Mouse (Mus musculus) neural tube, embryonic 13.5 days (tissue): ENCODE results near the gene Gm49396. TPM values are rescaled to one million over a fixed set of nuclear protein-coding genes. Genes with fewer than 3 reads are reported as not detected.

ENCODE experiments used
- ATAC-seq: fragments of 200-750 bp; cut with Nextera tagmentation; 2 replicates; pipeline ENCODE4 v1.8.0; 2017; ENCODE audit warnings: low read depth, mild to moderate bottlenecking, moderate TSS enrichment, moderate library complexity
- H3K27ac ChIP-seq: fragments of 300-500 bp; sonication (generic); replicated peaks from 2 replicates; pipeline ENCODE4 v1.5.1; 2015; ENCODE audit warnings: moderate library complexity, mild to moderate bottlenecking, inconsistent platforms
- H3K27me3 ChIP-seq: fragments of 300-500 bp; sonication (generic); 2 replicates; pipeline ENCODE4 v1.6.1; 2015; ENCODE audit warnings: mild to moderate bottlenecking, inconsistent platforms
- H3K36me3 ChIP-seq: fragments of 300-500 bp; sonication (generic); 2 replicates; pipeline ENCODE4 v1.6.1; 2015; ENCODE audit warnings: mild to moderate bottlenecking, inconsistent platforms
- H3K4me1 ChIP-seq: fragments of 300-500 bp; sonication (generic); replicated peaks from 2 replicates; pipeline ENCODE4 v1.6.1; 2015; ENCODE audit warnings: inconsistent platforms
- H3K4me2 ChIP-seq: fragments of 300-500 bp; sonication (generic); 2 replicates; pipeline ENCODE4 v1.6.1; 2015; ENCODE audit warnings: inconsistent platforms, mild to moderate bottlenecking, moderate library complexity
- H3K4me3 ChIP-seq: fragments of 300-500 bp; sonication (generic); 2 replicates; pipeline ENCODE4 v1.5.1; 2015; ENCODE audit warnings: mild to moderate bottlenecking, inconsistent platforms
- H3K9ac ChIP-seq: fragments of 300-500 bp; sonication (generic); 2 replicates; pipeline ENCODE4 v1.6.1; 2015; ENCODE audit warnings: moderate library complexity, mild to moderate bottlenecking, inconsistent platforms
- H3K9me3 ChIP-seq: fragments of 300-500 bp; sonication (generic); 2 replicates; pipeline ENCODE4 v1.6.1; 2016; ENCODE audit warnings: inconsistent platforms
- WGBS: fragments of 180-500 bp; shearing (Covaris S2); methylation state at CpG from one replicate; pipeline ENCODE4 v1.1.7; 2015; 5-methylcytosine and 5-hydroxymethylcytosine counted together
- polyA plus RNA-seq: library from polyadenylated mRNA; unstranded; fragments of >200 nt; fragmentation: Nextera tagmentation; extraction: Ambion mirVana; gene quantifications from 2 replicates; pipeline ENCODE4 v1.2.1, GENCODE M21; 2015

The Gm49396 gene
- polyA plus RNA-seq, 1 experiment from 2014 or later, result 14.5 TPM

DNA sequence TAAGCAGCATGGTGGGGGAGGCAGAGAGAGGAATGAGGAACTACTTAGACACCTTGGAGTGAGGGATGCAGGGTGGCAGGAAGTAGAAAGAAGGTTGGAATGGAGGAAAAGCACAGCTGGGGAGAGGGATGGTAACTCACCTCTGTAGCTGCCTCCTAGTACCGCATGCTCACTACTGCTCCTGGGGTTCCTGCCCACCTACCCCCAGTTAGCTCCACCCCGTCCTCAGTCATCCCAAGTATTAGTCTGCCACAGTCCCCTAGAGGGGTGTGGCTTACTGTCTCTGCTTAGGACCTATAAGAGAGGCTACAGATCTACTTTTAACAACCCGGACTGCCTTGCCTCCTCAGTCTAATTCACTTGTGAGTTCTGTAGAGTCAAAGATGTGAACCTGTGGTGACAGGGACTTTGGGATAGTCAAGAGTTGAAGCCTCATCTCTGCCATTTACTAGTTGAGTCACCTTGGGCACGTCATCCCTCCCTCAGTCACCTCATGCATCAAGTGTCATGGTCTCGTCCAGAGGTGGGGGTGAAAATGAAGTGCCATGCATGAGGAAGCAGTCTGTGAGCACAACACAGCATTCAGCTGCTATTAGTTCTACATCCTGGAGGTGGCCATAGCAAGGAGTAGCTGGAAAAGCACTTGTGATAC lies 29.8 kb downstream of the Gm49396 start:
- Histone ChIP-seq H3K4me2 (no peak overlapping the region), H3K4me3 (no peak overlapping the region), H3K36me3 (no peaks in the 10 kb centered on the region), H3K9ac (0 out of 2 replicates have a peak overlapping the region, but pooled peaks have one; percentile 26), H3K27me3 (no peaks in the 10 kb centered on the region; the same call in 1 of the 2 replicates), H3K27ac (no peak overlapping the region), H3K9me3 (no peaks in the 10 kb centered on the region), H3K4me1 (peaks cover 8% of the 10 kb centered on the region)
- no peak for ATAC-seq
- 64% methylated on average over 5 of the region's 5 CpGs for WGBS

DNA sequence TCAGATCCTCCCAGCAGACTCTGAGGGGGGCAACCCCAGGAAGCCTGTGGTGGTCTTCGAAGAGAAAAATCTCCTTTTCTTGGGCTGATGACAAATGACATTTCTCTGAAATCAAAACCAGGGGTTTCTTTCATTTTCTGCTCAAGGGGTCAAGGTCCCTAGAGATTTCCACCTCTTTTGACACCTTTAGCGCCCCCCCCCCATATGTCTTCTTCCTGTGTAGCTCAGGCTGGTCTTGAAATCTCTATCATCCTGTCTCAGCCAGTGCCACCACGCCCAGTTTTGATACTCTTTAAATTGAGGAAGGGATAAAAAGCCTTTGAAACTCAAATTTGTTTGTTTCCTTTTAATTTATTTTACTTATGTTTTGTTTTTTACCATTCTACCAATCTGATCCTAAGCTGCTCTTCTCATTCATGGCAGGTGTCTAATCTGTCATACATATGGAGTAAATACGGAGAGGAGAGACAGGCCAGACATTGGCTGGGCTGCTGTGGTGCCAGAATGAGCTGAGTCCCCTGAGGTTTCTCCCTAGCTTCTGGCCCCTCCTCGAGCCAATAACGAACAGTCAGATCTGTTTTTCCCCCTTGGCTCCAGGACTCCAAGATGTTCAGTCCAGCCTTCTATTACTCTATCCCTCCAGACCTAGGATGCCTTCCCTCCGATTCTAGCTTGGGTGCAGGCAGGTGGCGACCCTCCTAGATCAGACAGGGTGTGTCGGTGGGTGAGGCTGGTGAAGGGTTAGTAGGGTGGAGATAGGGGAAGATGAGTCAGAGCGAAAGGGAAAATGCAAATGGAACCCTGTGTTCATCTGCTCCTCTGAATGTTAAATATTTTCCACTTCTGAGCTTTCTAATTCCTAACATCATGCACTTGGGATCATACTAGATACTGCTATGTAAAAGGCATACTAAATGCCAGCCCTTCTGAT lies 30.7 kb downstream of the Gm49396 start:
- Histone ChIP-seq H3K27me3 (no peaks in the 10 kb centered on the region; the same call in 1 of the 2 replicates), H3K27ac (no peak overlapping the region), H3K4me2 (no peak overlapping the region), H3K9ac (0 out of 2 replicates have a peak overlapping the region, but pooled peaks have one; percentile 26), H3K9me3 (no peaks in the 10 kb centered on the region), H3K36me3 (no peaks in the 10 kb centered on the region), H3K4me1 (peaks cover 8% of the 10 kb centered on the region), H3K4me3 (no peak overlapping the region)
- 70% methylated on average over 10 of the region's 10 CpGs for WGBS
- ATAC-seq, result no peak

DNA sequence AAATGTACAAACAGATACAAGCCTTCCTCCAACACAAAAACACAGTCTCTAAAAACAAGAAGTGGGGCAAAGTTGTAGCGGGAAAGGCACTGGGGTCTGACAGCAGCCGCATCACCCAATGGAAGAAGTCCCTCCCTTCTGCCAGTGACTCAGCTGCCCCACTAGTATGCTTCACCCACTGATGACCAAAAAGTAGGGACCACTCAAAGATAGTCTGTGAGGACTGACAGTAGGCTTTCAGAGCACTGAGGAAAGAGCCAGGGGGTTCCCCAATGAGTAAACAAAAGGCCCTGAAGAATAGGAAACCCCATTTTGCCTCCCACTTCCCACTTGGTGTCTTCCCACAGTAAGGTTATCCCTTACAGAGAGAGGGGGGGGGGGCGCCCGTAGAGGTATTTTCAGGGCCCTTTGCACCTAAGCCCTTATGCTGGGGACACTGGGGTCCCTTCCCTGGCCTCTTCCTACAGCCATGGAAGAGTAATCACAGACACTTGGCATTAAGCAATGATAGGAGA lies 31.4 kb downstream of the Gm49396 start:
- Histone ChIP-seq H3K4me1 (peaks cover 8% of the 10 kb centered on the region), H3K4me3 (no peak overlapping the region), H3K9ac (no peak overlapping the region), H3K9me3 (no peaks in the 10 kb centered on the region), H3K27me3 (no peaks in the 10 kb centered on the region; the same call in 1 of the 2 replicates), H3K4me2 (no peak overlapping the region), H3K27ac (no peak overlapping the region), H3K36me3 (no peaks in the 10 kb centered on the region)
- WGBS, result 64% methylated on average over 4 of the region's 4 CpGs
- ATAC-seq, result no peak

DNA sequence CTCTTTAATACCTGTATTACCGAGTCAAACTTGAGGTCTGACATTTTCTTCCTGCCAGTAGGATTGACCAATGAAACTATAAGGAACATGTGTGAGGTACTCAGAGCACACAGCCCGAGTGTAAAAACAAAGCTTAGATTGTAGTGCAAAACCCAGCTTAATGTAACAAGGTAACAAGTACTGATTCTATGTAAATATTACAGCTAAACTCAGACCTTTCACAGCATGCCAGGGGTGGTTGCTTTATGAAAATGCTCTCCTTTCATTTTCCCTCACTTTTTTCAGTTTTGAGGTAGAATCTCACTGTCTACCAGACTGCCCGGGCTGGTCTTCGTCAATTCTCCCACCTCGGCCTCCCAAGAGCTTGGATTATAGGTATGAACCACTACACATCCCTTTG lies 32.9 kb downstream of the Gm49396 start:
- Histone ChIP-seq H3K36me3 (no peaks in the 10 kb centered on the region), H3K4me1 (peaks cover 10% of the 10 kb centered on the region), H3K9me3 (no peaks in the 10 kb centered on the region), H3K9ac (no peak overlapping the region), H3K4me2 (no peak overlapping the region), H3K27me3 (no peaks in the 10 kb centered on the region; the same call in 1 of the 2 replicates), H3K4me3 (no peak overlapping the region), H3K27ac (no peak overlapping the region)
- ATAC-seq, result no peak
- 82% methylated on average over 5 of the region's 5 CpGs for WGBS

DNA sequence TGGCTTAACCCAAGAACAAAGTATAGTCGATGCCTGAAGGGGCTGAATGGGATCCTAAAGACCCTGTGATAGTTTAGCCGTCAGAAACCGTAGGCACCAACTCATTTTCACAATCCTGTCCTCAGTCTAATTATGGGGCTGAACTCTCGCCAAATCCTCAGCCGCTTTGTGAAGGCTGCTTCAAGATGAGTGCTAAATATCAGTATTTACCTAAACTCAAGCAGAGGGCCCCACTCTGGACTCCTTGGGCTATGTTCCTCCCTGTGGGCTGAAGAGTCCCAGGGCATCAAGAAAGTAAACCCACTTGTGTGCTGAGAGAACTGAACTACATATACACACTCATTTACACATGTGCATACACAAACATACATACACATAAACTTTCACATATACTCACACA lies 33.7 kb downstream of the Gm49396 start:
- Histone ChIP-seq H3K9me3 (no peaks in the 10 kb centered on the region), H3K4me2 (no peak overlapping the region), H3K27ac (no peak overlapping the region), H3K9ac (no peak overlapping the region), H3K27me3 (no peaks in the 10 kb centered on the region; the same call in 1 of the 2 replicates), H3K4me1 (peaks cover 10% of the 10 kb centered on the region), H3K4me3 (no peak overlapping the region), H3K36me3 (no peaks in the 10 kb centered on the region)
- ATAC-seq, result no peak
- WGBS, result 75% methylated on average over 5 of the region's 5 CpGs

DNA sequence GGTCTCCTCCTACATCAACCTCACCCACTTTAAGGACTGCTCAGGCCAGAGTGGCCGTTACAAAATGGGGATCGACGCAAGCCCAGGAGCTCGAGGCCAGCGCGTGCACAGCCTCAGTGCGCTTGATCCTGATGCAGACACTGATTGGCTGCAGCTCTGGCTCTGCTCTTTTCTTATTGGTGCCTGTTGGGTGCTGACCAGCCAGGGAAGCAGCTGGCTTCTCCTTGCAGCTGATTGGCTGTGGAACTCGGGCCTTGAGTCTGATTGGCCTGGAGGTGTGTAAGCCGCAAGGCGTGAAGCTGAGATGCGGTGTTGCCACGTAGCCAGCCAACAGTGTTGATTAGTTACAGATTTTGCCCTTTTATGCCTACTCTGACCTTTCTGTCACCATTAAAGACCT lies 35.6 kb downstream of the Gm49396 start, which contains the start of gene Zbtb32:
Gene Zbtb32 (minus strand): TSS at position 124 of the 400 bp plus-strand sequence.
- Histone ChIP-seq H3K4me3 (peak within 1 kb of the TSS; percentile 4; the same call in 1 of the 2 replicates), H3K36me3 (no peaks in the 10 kb centered on the region), H3K9ac (0 out of 2 replicates have a peak within 1 kb of the TSS, but pooled peaks have one; percentile 10), H3K27ac (peak within 1 kb of the TSS; percentile 71), H3K9me3 (no peaks in the 10 kb centered on the region), H3K4me1 (peaks cover 10% of the 10 kb centered on the region), H3K27me3 (no peaks in the 10 kb centered on the region; the same call in 1 of the 2 replicates), H3K4me2 (peak within 1 kb of the TSS; percentile 45)
- no peak for ATAC-seq
- 93% methylated on average over 12 of the region's 12 CpGs for WGBS

DNA sequence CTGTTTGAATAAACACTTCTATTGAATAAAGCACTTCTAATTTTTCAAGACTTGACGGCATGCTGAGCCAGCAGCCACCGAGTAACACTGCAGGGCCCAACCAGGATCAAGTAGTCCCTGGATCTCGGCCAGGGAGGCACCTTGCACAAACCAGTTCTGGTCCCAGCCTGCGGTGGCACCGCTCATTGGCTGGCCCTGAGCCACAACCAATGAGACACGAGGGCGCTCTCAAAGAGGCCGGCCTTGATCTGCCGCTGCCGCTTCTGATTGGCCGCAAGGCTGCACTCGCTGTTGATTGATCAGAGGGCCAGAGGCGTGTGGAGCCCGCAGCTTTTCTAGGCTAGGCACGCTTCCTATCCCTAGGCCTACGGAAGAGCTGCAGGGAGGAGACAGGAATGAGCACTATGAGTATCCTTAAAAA lies 36.8 kb downstream of the Gm49396 start:
- Histone ChIP-seq H3K4me2 (peak overlapping the region; percentile 45), H3K9ac (peak overlapping the region; percentile 50; the same call in 1 of the 2 replicates), H3K4me1 (peaks cover 10% of the 10 kb centered on the region), H3K36me3 (no peaks in the 10 kb centered on the region), H3K9me3 (no peaks in the 10 kb centered on the region), H3K27ac (peak overlapping the region; percentile 71), H3K27me3 (no peaks in the 10 kb centered on the region; the same call in 1 of the 2 replicates), H3K4me3 (peak overlapping the region; percentile 4; the same call in 1 of the 2 replicates)
- peak; percentile 99 for ATAC-seq
- 2% methylated on average over 16 of the region's 16 CpGs for WGBS

DNA sequence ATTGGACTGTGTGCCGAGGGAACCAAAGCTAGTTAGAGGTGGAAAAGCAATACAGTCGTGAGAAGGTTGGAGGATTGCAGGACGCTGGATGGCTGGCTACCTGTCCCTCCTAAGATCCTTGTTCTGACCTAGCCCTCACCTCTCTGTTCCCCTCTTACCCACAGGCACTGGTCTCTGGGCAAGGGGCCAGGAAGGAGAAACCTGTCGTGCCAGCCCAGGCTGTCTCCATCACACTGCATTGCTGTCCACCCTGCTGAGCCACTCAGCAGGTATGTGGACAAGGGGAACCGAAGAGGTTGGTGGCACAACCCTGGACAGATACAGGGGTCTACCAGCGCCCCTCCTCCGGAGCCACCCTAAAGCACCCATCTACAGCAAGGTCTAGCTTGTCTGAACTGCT lies 37.5 kb downstream of the Gm49396 start:
- Histone ChIP-seq H3K9ac (peak overlapping the region; percentile 50; the same call in 1 of the 2 replicates), H3K36me3 (no peaks in the 10 kb centered on the region), H3K4me1 (peaks cover 10% of the 10 kb centered on the region), H3K4me3 (no peak overlapping the region), H3K9me3 (no peaks in the 10 kb centered on the region), H3K27me3 (no peaks in the 10 kb centered on the region; the same call in 1 of the 2 replicates), H3K4me2 (peak overlapping the region; percentile 45; the same call in 1 of the 2 replicates), H3K27ac (peak overlapping the region; percentile 56)
- WGBS, result 73% methylated on average over 7 of the region's 7 CpGs
- no peak for ATAC-seq

DNA sequence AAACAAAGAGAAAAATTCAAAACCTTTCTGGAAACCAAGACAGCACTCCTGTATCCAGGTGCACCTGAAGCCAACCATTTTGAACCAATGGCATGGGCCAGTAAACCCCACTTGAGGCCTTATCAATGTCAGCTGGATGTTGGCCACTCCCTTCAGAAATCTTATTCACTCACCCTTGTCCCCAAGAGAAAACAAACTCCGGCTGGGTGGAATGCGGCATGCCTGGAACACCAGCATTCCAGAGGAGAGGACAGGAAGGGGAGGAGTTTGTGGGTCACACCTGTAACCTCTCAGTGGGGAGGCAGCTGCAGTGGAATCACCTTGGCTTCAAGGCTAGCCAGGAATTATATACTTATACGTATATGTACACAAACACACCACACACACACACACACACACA lies 39.4 kb downstream of the Gm49396 start:
- Histone ChIP-seq H3K4me1 (peaks cover 10% of the 10 kb centered on the region), H3K4me3 (no peak overlapping the region), H3K36me3 (no peaks in the 10 kb centered on the region), H3K9me3 (no peaks in the 10 kb centered on the region), H3K27me3 (no peaks in the 10 kb centered on the region), H3K9ac (no peak overlapping the region), H3K27ac (no peak overlapping the region), H3K4me2 (no peak overlapping the region)
- ATAC-seq, result no peak
- WGBS, result 56% methylated on average over 3 of the region's 3 CpGs

DNA sequence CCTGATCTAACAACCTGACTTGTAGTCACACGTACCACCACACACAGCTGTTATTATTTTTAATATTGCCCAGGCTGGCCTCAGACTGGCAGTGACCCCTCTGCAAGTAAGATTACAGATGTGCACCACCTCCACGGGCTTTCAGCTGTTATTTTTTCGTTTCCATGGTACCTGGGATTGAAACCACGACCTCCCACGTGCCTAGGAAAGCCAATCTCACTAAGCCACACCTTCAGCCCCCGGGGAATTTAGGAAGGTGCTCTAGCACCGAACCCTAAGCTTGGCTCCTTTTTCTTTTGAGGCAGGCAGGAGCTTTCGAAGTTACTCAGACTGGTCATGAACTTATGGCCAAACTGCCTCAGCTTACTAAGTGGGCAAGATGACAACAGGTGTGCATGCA lies 41.3 kb downstream of the Gm49396 start:
- H3K9me3 ChIP-seq, result no peaks in the 10 kb centered on the region
- no peak overlapping the region for H3K9ac ChIP-seq
- no peak overlapping the region for H3K27ac ChIP-seq
- H3K4me2 ChIP-seq, result no peak overlapping the region
- H3K4me3 ChIP-seq, result no peak overlapping the region
- no peaks in the 10 kb centered on the region for H3K27me3 ChIP-seq
- no peaks in the 10 kb centered on the region for H3K36me3 ChIP-seq
- WGBS, result 66% methylated on average over 8 of the region's 8 CpGs
- ATAC-seq, result no peak
- peaks cover 10% of the 10 kb centered on the region for H3K4me1 ChIP-seq

DNA sequence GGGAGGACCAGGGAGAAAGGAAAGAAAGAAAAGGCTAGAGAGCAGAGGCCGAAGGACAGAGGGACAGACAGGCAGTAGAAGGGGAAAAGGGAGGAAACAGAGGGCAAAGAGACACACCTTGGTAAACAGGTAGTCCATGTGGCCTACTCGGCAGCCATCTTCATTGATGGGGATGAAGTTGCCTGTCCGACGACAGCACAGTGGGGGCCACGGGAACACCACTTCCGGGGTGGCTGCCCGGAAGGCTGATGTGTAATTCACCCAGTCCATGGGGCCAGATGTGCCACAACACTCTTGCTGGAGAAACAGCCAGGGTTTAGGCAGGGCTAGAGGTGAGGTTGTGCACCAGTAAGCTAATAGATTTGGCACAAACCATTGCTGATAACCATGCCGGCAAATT lies 41.8 kb downstream of the Gm49396 start:
- no peak for ATAC-seq
- Histone ChIP-seq H3K4me1 (peaks cover 7% of the 10 kb centered on the region), H3K4me2 (no peak overlapping the region), H3K27me3 (no peaks in the 10 kb centered on the region), H3K36me3 (no peaks in the 10 kb centered on the region), H3K27ac (no peak overlapping the region), H3K9ac (no peak overlapping the region), H3K9me3 (no peaks in the 10 kb centered on the region), H3K4me3 (no peak overlapping the region)
- 89% methylated on average over 8 of the region's 8 CpGs for WGBS
